Mouse (Mus musculus): ENCODE results near the gene Tns2.

DNA sequence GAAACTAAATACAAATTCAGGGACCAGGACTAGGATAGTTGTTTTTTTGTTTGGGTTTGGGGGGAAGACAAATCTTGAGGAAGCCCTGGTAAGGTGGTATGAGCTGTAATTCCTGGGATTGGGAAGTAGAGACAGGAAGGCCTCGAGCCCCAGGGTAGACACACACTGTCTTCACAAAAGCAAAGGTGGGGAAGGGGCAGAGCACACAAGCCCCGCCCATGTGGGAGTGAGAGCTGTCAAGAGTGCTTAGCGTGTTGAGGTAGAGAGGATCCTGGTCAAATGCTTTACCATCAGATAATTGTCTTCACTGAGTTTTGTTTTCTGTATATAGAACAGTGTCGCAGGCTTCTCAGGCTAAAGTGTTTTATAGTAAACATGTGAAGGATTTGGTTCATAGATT is 17.2 kb upstream of the Tns2 start:
- TF ChIP-seq CTCF (IDR thresholded peaks at IDR 0.05; ENCODE audit: low read depth) (no peak), EP300 (IDR thresholded peaks at IDR 0.05; ENCODE audit: low read depth) (no peak)

All from heart, postnatal 0 days (tissue).